Mouse (Mus musculus): ENCODE measurements around the gene Ppp2r1b. TPM values are rescaled to one million over a fixed set of nuclear protein-coding genes. Genes with fewer than 3 reads are reported as not detected.

Ppp2r1b gene
- polyA plus RNA-seq (2016; fragmentation: Nextera tagmentation; extraction: Ambion mirVana) = 102 and 106 TPM in 2 replicates

GRCm38 (mm10) chr9:50845081-50845480 lies at the start of gene Ppp2r1b:
Ppp2r1b (plus strand) TSS chr9:50845301.
- 91% methylated on average over 3 of the region's 3 CpGs for WGBS
- Histone ChIP-seq H3K4me2 (no peak within 1 kb of the TSS), H3K36me3 (peaks cover 23% of the 10 kb centered on the region), H3K4me1 (replicated peaks) (peaks cover 21% of the 10 kb centered on the region), H3K4me3 (replicated peaks) (no peak within 1 kb of the TSS), H3K27ac (peak within 1 kb of the TSS; percentile 54; the same call in 1 of the 2 replicates), H3K9me3 (no peaks in the 10 kb centered on the region), H3K9ac (replicated peaks) (no peak within 1 kb of the TSS), H3K27me3 (no peaks in the 10 kb centered on the region)
- ATAC-seq (ENCODE audit: insufficient number of reproducible peaks, insufficient read depth, low FRiP score, low TSS enrichment, low read depth) = no peak

DNA sequence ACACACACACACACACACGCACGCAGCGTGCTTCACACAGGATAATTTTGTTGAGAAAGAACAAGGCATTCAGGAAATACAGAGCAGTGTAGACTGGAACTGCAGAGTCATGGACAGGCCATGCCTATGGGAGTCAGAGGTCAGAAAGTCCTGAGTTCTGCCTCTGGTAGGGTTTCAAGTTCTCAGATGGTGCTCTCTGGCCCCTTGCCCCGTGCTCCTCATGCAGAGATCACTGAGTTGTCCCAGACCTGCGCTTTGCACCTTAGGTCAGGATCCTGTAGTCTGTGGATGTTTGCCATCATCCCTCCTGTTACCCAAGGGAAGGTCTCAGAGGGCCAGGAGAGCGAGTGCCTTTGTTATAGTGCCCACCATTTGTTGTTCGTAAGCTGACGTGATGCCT lies 48.3 kb upstream of the Ppp2r1b start:
- no peak overlapping the region for H3K4me3 ChIP-seq (replicated peaks)
- H3K4me2 ChIP-seq = no peak overlapping the region
- H3K9ac ChIP-seq (replicated peaks) = no peak overlapping the region
- no peak overlapping the region for H3K27ac ChIP-seq
- WGBS = 89% methylated on average over 8 of the region's 8 CpGs
- H3K4me1 ChIP-seq (replicated peaks) = no peaks in the 10 kb centered on the region
- no peaks in the 10 kb centered on the region for H3K9me3 ChIP-seq
- H3K36me3 ChIP-seq = peaks cover 73% of the 10 kb centered on the region
- no peaks in the 10 kb centered on the region for H3K27me3 ChIP-seq
- no peak for ATAC-seq (ENCODE audit: insufficient number of reproducible peaks, insufficient read depth, low FRiP score, low TSS enrichment, low read depth)

GRCm38 (mm10) chr9:50797641-50798040 lies 47.5 kb upstream of the Ppp2r1b start:
- Histone ChIP-seq H3K4me2 (no peak overlapping the region), H3K27ac (no peak overlapping the region), H3K36me3 (peaks cover 73% of the 10 kb centered on the region), H3K9ac (replicated peaks) (no peak overlapping the region), H3K9me3 (no peaks in the 10 kb centered on the region), H3K27me3 (no peaks in the 10 kb centered on the region), H3K4me1 (replicated peaks) (no peaks in the 10 kb centered on the region), H3K4me3 (replicated peaks) (no peak overlapping the region)
- no peak for ATAC-seq (ENCODE audit: insufficient number of reproducible peaks, insufficient read depth, low FRiP score, low TSS enrichment, low read depth)
- 95% methylated on average over 7 of the region's 7 CpGs for WGBS

DNA sequence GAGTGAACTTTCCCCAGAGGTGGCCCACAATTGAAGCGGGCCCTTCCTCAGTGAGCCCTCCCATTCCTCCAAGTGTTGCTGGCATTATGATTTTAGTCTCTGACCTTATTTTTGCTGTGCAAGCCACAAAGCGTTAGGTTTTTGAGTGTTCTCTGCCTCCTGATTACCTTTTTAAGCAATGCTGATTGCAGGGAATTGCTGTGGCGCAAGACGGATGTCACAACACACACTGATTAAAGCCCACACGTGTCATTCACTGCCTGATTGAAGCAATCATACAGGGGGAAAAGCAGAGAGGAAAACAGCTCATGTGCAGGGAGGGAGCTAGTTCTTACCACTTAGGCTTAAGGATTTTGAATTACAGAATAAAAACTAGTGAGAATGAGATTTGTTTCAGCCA lies 46.7 kb upstream of the Ppp2r1b start:
- ATAC-seq (ENCODE audit: insufficient number of reproducible peaks, insufficient read depth, low FRiP score, low TSS enrichment, low read depth) = no peak
- 82% methylated on average over 5 of the region's 5 CpGs for WGBS
- Histone ChIP-seq H3K27me3 (no peaks in the 10 kb centered on the region), H3K9me3 (no peaks in the 10 kb centered on the region), H3K27ac (no peak overlapping the region), H3K4me3 (replicated peaks) (no peak overlapping the region), H3K9ac (replicated peaks) (no peak overlapping the region), H3K36me3 (peaks cover 78% of the 10 kb centered on the region), H3K4me2 (no peak overlapping the region), H3K4me1 (replicated peaks) (no peaks in the 10 kb centered on the region)

- peaks cover 86% of the 10 kb centered on the region for H3K36me3 ChIP-seq
Observed at GRCm38 (mm10) chr9:50800985-50801384, 44.1 kb upstream of the Ppp2r1b start.

GRCm38 (mm10) chr9:50803055-50803671 lies 41.9 kb upstream of the Ppp2r1b start:
- H3K4me2 ChIP-seq = no peak overlapping the region
- no peaks in the 10 kb centered on the region for H3K4me1 ChIP-seq (replicated peaks)
- ATAC-seq (ENCODE audit: insufficient number of reproducible peaks, insufficient read depth, low FRiP score, low TSS enrichment, low read depth) = no peak
- no peak overlapping the region for H3K4me3 ChIP-seq (replicated peaks)
- WGBS = 82% methylated on average over 7 of the region's 7 CpGs
- H3K9me3 ChIP-seq = no peaks in the 10 kb centered on the region
- no peaks in the 10 kb centered on the region for H3K27me3 ChIP-seq
- H3K27ac ChIP-seq = no peak overlapping the region
- H3K9ac ChIP-seq (replicated peaks) = no peak overlapping the region
- peaks cover 93% of the 10 kb centered on the region for H3K36me3 ChIP-seq

More at GRCm38 (mm10) chr9:50800985-50801384, 44.1 kb upstream of the Ppp2r1b start:
- no peak overlapping the region for H3K27ac ChIP-seq
- 65% methylated on average over 2 of the region's 2 CpGs for WGBS
- no peaks in the 10 kb centered on the region for H3K9me3 ChIP-seq
- H3K4me1 ChIP-seq (replicated peaks) = no peaks in the 10 kb centered on the region
- H3K27me3 ChIP-seq = no peaks in the 10 kb centered on the region
- H3K4me3 ChIP-seq (replicated peaks) = no peak overlapping the region
- H3K4me2 ChIP-seq = no peak overlapping the region
- ATAC-seq (ENCODE audit: insufficient number of reproducible peaks, insufficient read depth, low FRiP score, low TSS enrichment, low read depth) = no peak
- no peak overlapping the region for H3K9ac ChIP-seq (replicated peaks)

GRCm38 (mm10) chr9:50808471-50808870 lies 36.6 kb upstream of the Ppp2r1b start:
- no peaks in the 10 kb centered on the region for H3K4me1 ChIP-seq (replicated peaks)
- peaks cover 92% of the 10 kb centered on the region for H3K36me3 ChIP-seq
- H3K9me3 ChIP-seq = no peaks in the 10 kb centered on the region
- H3K27me3 ChIP-seq = no peaks in the 10 kb centered on the region
- H3K9ac ChIP-seq (replicated peaks) = no peak overlapping the region
- H3K4me3 ChIP-seq (replicated peaks) = no peak overlapping the region
- no peak overlapping the region for H3K27ac ChIP-seq
- no peak for ATAC-seq (ENCODE audit: insufficient number of reproducible peaks, insufficient read depth, low FRiP score, low TSS enrichment, low read depth)
- H3K4me2 ChIP-seq = no peak overlapping the region
- 87% methylated on average over 6 of the region's 6 CpGs for WGBS

- Histone ChIP-seq H3K4me2 (no peak overlapping the region), H3K27ac (no peak overlapping the region), H3K36me3 (peaks cover 92% of the 10 kb centered on the region), H3K4me3 (replicated peaks) (no peak overlapping the region), H3K27me3 (no peaks in the 10 kb centered on the region), H3K9me3 (no peaks in the 10 kb centered on the region), H3K4me1 (replicated peaks) (no peaks in the 10 kb centered on the region), H3K9ac (replicated peaks) (no peak overlapping the region)
- WGBS = 86% methylated on average over 13 of the region's 13 CpGs
- no peak for ATAC-seq (ENCODE audit: insufficient number of reproducible peaks, insufficient read depth, low FRiP score, low TSS enrichment, low read depth)
Observed at GRCm38 (mm10) chr9:50809146-50809545, 36.0 kb upstream of the Ppp2r1b start.

DNA sequence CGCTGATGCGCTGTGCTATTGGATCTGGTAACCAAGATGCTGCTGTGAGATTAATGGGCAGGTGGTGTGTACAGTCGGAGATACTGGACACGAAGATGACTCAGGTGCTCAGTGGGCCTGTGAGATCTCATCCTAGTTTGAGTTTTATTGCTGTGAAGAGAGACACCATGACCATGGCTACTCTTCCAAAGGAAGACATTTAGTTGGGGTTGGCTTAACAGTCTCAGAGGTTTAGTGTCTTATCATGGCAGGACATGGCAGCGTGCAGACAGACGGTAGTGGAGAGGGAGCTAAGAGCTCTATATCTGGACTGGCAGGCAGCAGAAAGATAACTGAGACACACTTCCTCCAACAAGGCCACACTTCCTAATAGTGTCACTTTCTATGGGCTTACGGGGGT lies 33.9 kb upstream of the Ppp2r1b start:
- WGBS = 97% methylated on average over 7 of the region's 7 CpGs
- Histone ChIP-seq H3K27me3 (no peaks in the 10 kb centered on the region), H3K27ac (no peak overlapping the region), H3K9ac (replicated peaks) (no peak overlapping the region), H3K9me3 (no peaks in the 10 kb centered on the region), H3K4me1 (replicated peaks) (no peaks in the 10 kb centered on the region), H3K4me3 (replicated peaks) (no peak overlapping the region), H3K4me2 (no peak overlapping the region), H3K36me3 (peaks cover 83% of the 10 kb centered on the region)
- no peak for ATAC-seq (ENCODE audit: insufficient number of reproducible peaks, insufficient read depth, low FRiP score, low TSS enrichment, low read depth)

DNA sequence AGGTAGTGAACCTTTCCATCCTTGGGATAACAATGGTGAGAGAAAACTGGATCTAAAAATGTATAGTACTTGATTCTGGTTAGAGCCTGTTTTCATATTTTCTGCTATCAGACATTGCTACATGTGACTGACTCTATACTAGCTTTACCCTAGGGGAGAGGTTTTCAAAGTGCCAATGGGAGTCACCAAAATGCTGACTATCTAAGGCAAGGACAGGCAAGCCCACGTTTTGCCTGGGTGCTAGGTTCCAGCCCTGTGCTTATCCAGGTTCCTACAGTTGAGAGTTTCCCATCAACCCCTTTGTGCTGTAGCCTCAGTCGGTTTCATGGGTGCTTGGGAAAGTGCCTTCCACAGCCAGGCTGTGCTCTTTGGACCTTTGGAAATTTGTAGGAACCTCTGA lies 33.4 kb upstream of the Ppp2r1b start:
- WGBS = 71% methylated on average over 2 of the region's 2 CpGs
- Histone ChIP-seq H3K27me3 (no peaks in the 10 kb centered on the region), H3K9me3 (no peaks in the 10 kb centered on the region), H3K4me3 (replicated peaks) (no peak overlapping the region), H3K4me1 (replicated peaks) (no peaks in the 10 kb centered on the region), H3K4me2 (no peak overlapping the region), H3K27ac (no peak overlapping the region), H3K9ac (replicated peaks) (no peak overlapping the region), H3K36me3 (peaks cover 83% of the 10 kb centered on the region)
- ATAC-seq (ENCODE audit: insufficient number of reproducible peaks, insufficient read depth, low FRiP score, low TSS enrichment, low read depth) = no peak

- Histone ChIP-seq H3K4me3 (replicated peaks) (no peak overlapping the region), H3K36me3 (peaks cover 77% of the 10 kb centered on the region), H3K9ac (replicated peaks) (no peak overlapping the region), H3K9me3 (no peaks in the 10 kb centered on the region), H3K27ac (no peak overlapping the region), H3K4me2 (no peak overlapping the region), H3K27me3 (no peaks in the 10 kb centered on the region), H3K4me1 (replicated peaks) (no peaks in the 10 kb centered on the region)
- ATAC-seq (ENCODE audit: insufficient number of reproducible peaks, insufficient read depth, low FRiP score, low TSS enrichment, low read depth) = no peak
- WGBS = 93% methylated on average over 5 of the region's 5 CpGs
Observed at GRCm38 (mm10) chr9:50813796-50814195, 31.3 kb upstream of the Ppp2r1b start.

- H3K9ac ChIP-seq (replicated peaks) = no peak overlapping the region
- no peak overlapping the region for H3K27ac ChIP-seq
- H3K4me3 ChIP-seq (replicated peaks) = no peak overlapping the region
- no peak overlapping the region for H3K4me2 ChIP-seq
- H3K9me3 ChIP-seq = no peaks in the 10 kb centered on the region
- H3K27me3 ChIP-seq = no peaks in the 10 kb centered on the region
- ATAC-seq (ENCODE audit: insufficient number of reproducible peaks, insufficient read depth, low FRiP score, low TSS enrichment, low read depth) = no peak
- no peaks in the 10 kb centered on the region for H3K4me1 ChIP-seq (replicated peaks)
- WGBS = 100% methylated on average over 4 of the region's 4 CpGs
- peaks cover 69% of the 10 kb centered on the region for H3K36me3 ChIP-seq
Observed at GRCm38 (mm10) chr9:50815666-50816065, 29.4 kb upstream of the Ppp2r1b start.
